Mouse (Mus musculus): ENCODE measurements around the gene Pakap. TPM values are rescaled to one million over a fixed set of nuclear protein-coding genes. Genes with fewer than 3 reads are reported as not detected.

The Pakap gene
- polyA plus RNA-seq, 1 experiment from 2014 or later: 10.3 TPM

GRCm38 (mm10) chr4:57914193-57915190 is 346.5 kb downstream of the Pakap start:
- Histone ChIP-seq H3K27ac (no peak overlapping the region), H3K9ac (no peak overlapping the region), H3K27me3 (peaks cover 26% of the 10 kb centered on the region; the same call in 1 of the 2 replicates), H3K4me2 (no peak overlapping the region), H3K36me3 (no peaks in the 10 kb centered on the region), H3K4me1 (replicated peaks) (peaks cover 11% of the 10 kb centered on the region), H3K9me3 (no peaks in the 10 kb centered on the region), H3K4me3 (no peak overlapping the region)
- WGBS: 79% methylated on average over 9 of the region's 10 CpGs
- ATAC-seq (ENCODE audit: low FRiP score): no peak

GRCm38 (mm10) chr4:57915216-57915965 is 347.4 kb downstream of the Pakap start:
- Histone ChIP-seq H3K4me2 (no peak overlapping the region), H3K4me1 (replicated peaks) (peaks cover 15% of the 10 kb centered on the region), H3K27me3 (peaks cover 26% of the 10 kb centered on the region; the same call in 1 of the 2 replicates), H3K4me3 (no peak overlapping the region), H3K9me3 (no peaks in the 10 kb centered on the region), H3K27ac (no peak overlapping the region), H3K9ac (no peak overlapping the region), H3K36me3 (no peaks in the 10 kb centered on the region)
- 43% methylated on average over 17 of the region's 17 CpGs for WGBS
- ATAC-seq (ENCODE audit: low FRiP score): no peak

GRCm38 (mm10) chr4:57916201-57916661 is 348.3 kb downstream of the Pakap start, which contains the start of gene D630039A03Rik:
Gene D630039A03Rik (minus strand): TSS chr4:57916297.
- Histone ChIP-seq H3K9ac (no peak within 1 kb of the TSS), H3K4me1 (replicated peaks) (peaks cover 17% of the 10 kb centered on the region), H3K9me3 (no peaks in the 10 kb centered on the region), H3K4me2 (no peak within 1 kb of the TSS), H3K4me3 (no peak within 1 kb of the TSS), H3K27ac (no peak within 1 kb of the TSS), H3K36me3 (no peaks in the 10 kb centered on the region), H3K27me3 (peaks cover 26% of the 10 kb centered on the region; the same call in 1 of the 2 replicates)
- ATAC-seq (ENCODE audit: low FRiP score): no peak
- WGBS: 31% methylated on average over 9 of the region's 9 CpGs

GRCm38 (mm10) chr4:57916711-57917110 is 348.7 kb downstream of the Pakap start:
- Histone ChIP-seq H3K9ac (no peak overlapping the region), H3K27ac (no peak overlapping the region), H3K4me1 (replicated peaks) (peaks cover 17% of the 10 kb centered on the region), H3K9me3 (no peaks in the 10 kb centered on the region), H3K27me3 (peaks cover 26% of the 10 kb centered on the region; the same call in 1 of the 2 replicates), H3K36me3 (no peaks in the 10 kb centered on the region), H3K4me2 (no peak overlapping the region), H3K4me3 (no peak overlapping the region)
- ATAC-seq (ENCODE audit: low FRiP score): no peak
- 84% methylated on average over 4 of the region's 4 CpGs for WGBS

- no peak for ATAC-seq (ENCODE audit: low FRiP score)
- H3K9me3 ChIP-seq: no peaks in the 10 kb centered on the region
- peaks cover 24% of the 10 kb centered on the region for H3K4me1 ChIP-seq (replicated peaks)
- H3K27me3 ChIP-seq: peaks cover 24% of the 10 kb centered on the region; the same call in 1 of the 2 replicates
- H3K36me3 ChIP-seq: no peaks in the 10 kb centered on the region
- no peak overlapping the region for H3K27ac ChIP-seq
- H3K4me3 ChIP-seq: no peak overlapping the region
- no peak overlapping the region for H3K4me2 ChIP-seq
- H3K9ac ChIP-seq: no peak overlapping the region
- 15% methylated on average over 8 of the region's 8 CpGs for WGBS
Measured at GRCm38 (mm10) chr4:57919494-57920423, 351.8 kb downstream of the Pakap start.

- 77% methylated on average over 1 of the region's 1 CpGs for WGBS
- H3K4me1 ChIP-seq (replicated peaks): peaks cover 24% of the 10 kb centered on the region
- H3K27me3 ChIP-seq: peaks cover 16% of the 10 kb centered on the region; the same call in 1 of the 2 replicates
- H3K9me3 ChIP-seq: no peaks in the 10 kb centered on the region
- no peak overlapping the region for H3K4me3 ChIP-seq
- no peak overlapping the region for H3K4me2 ChIP-seq
- ATAC-seq (ENCODE audit: low FRiP score): no peak
- H3K36me3 ChIP-seq: no peaks in the 10 kb centered on the region
- no peak overlapping the region for H3K9ac ChIP-seq
- no peak overlapping the region for H3K27ac ChIP-seq
Measured at GRCm38 (mm10) chr4:57920522-57920921, 352.5 kb downstream of the Pakap start.

GRCm38 (mm10) chr4:57922171-57922570 is 354.2 kb downstream of the Pakap start:
- Histone ChIP-seq H3K4me2 (no peak overlapping the region), H3K4me3 (no peak overlapping the region), H3K4me1 (replicated peaks) (peaks cover 13% of the 10 kb centered on the region; the same call in 1 of the 2 replicates), H3K27ac (no peak overlapping the region), H3K27me3 (no peaks in the 10 kb centered on the region), H3K36me3 (no peaks in the 10 kb centered on the region), H3K9me3 (no peaks in the 10 kb centered on the region), H3K9ac (no peak overlapping the region)
- 13% methylated on average over 5 of the region's 5 CpGs for WGBS
- ATAC-seq (ENCODE audit: low FRiP score): no peak

- H3K4me1 ChIP-seq (replicated peaks): peaks cover 13% of the 10 kb centered on the region; the same call in 1 of the 2 replicates
- 73% methylated on average over 6 of the region's 6 CpGs for WGBS
- no peak overlapping the region for H3K4me2 ChIP-seq
- H3K36me3 ChIP-seq: no peaks in the 10 kb centered on the region
- no peak overlapping the region for H3K4me3 ChIP-seq
- H3K27ac ChIP-seq: no peak overlapping the region
- ATAC-seq (ENCODE audit: low FRiP score): no peak
- no peak overlapping the region for H3K9ac ChIP-seq
- no peaks in the 10 kb centered on the region for H3K27me3 ChIP-seq
- no peaks in the 10 kb centered on the region for H3K9me3 ChIP-seq
Measured at GRCm38 (mm10) chr4:57924556-57925071, 356.6 kb downstream of the Pakap start.

GRCm38 (mm10) chr4:57927464-57928205 is 359.7 kb downstream of the Pakap start:
- no peak overlapping the region for H3K4me2 ChIP-seq
- no peaks in the 10 kb centered on the region for H3K27me3 ChIP-seq
- H3K4me3 ChIP-seq: no peak overlapping the region
- H3K27ac ChIP-seq: no peak overlapping the region
- no peak overlapping the region for H3K9ac ChIP-seq
- 27% methylated on average over 3 of the region's 3 CpGs for WGBS
- 0 out of 2 replicates have a peak, but pooled peaks cover 5% of the 10 kb centered on the region for H3K9me3 ChIP-seq
- peaks cover 2% of the 10 kb centered on the region; the same call in 1 of the 2 replicates for H3K4me1 ChIP-seq (replicated peaks)
- peak; percentile 36; the same call in 1 of the 2 replicates for ATAC-seq (ENCODE audit: low FRiP score)
- no peaks in the 10 kb centered on the region for H3K36me3 ChIP-seq

- Histone ChIP-seq H3K9me3 (0 out of 2 replicates have a peak, but pooled peaks cover 5% of the 10 kb centered on the region), H3K27me3 (no peaks in the 10 kb centered on the region), H3K4me2 (no peak overlapping the region), H3K27ac (no peak overlapping the region), H3K4me3 (no peak overlapping the region), H3K4me1 (replicated peaks) (no peaks in the 10 kb centered on the region), H3K9ac (no peak overlapping the region), H3K36me3 (peaks cover 3% of the 10 kb centered on the region; the same call in 1 of the 2 replicates)
- WGBS: 81% methylated on average over 5 of the region's 5 CpGs
- no peak for ATAC-seq (ENCODE audit: low FRiP score)
Measured at GRCm38 (mm10) chr4:57930559-57931170, 362.7 kb downstream of the Pakap start.
